Mouse (Mus musculus): ENCODE data around the gene Ttn.
A peak's percentile ranks its signal among the peaks of the same experiment; 100 is the strongest.
"Not testable (repeated sequence)": the region's sequence is repeated elsewhere in the genome, so short reads cannot be mapped to it uniquely, and the experiment has no call there.

The Ttn gene

DNA sequence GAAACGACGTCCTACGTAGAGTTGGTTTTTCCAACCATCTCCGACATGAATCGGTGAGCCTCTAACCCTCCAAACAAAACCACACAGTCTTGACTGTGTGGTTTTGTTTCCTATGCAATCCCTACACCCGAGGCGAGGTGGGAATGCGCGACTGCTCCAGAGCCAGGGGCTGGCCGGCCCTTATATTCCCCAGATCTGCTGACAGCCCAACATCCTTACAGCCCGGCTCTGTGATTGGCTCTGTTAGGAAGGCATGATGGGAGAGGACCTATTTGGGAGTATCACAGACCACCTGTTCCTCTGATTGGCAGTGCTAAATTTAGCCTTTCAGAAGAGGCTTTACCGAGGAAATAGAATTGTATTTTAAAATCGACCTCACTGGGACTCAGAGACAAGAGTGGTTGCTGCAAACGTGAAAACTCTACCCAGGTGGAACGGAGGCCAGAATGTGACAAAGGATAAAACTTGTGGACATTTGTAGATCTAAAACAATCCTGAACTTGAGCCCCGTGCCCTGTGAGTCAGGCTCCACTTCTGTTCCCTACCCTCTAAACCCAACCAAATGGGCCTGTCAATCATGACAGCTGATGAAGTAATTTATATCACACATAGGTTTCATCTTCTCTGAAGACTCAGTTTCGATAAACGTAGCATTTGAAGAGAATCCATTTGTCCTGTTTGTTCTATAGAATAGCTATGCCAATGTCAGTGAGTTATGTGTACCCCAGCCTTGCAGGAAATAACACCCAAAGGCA, at the start of gene Ttn:
Ttn (minus strand) TSS at position 157 of the 755 bp plus-strand sequence.
- no peak for DNase-seq

DNA sequence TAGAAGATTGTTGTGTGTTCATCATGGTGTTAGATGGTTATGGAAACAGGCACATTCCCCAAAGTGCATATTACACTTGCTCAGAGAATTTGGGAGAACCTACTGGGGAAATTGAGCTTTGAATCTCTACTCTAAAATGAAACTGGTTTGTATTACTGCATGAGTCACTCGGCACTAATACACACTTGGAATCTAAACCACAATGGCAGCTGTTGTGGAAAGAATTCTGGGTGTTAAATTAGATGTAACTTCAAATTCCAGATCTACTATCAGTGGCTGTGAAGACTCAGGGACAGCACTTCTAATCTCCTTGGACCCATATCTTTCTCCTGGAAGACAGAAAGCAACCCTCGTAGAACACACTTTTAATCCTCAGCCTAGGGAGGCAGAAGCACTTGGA, 38.3 kb upstream of the Ttn start:
- no peak for DNase-seq

DNA sequence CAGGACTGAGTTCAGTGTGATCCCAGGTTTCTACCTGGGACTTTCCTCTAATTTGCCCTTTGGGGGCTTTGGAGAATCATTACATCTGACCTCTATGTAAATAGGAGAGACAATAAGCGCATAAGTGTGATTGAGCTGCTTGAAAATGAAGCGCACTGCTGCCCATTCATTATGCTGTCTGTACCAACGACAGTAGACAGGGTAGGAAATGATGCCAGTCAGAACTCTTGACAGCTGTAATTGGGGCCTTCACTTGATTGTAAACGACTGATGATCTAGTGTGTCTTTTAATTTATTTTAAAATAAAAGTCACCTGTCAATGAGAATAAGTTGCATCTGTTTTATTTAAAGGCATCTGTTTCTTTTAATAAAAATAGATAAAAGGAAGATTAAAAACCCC, 35.4 kb upstream of the Ttn start:
- DNase-seq = no peak

DNA sequence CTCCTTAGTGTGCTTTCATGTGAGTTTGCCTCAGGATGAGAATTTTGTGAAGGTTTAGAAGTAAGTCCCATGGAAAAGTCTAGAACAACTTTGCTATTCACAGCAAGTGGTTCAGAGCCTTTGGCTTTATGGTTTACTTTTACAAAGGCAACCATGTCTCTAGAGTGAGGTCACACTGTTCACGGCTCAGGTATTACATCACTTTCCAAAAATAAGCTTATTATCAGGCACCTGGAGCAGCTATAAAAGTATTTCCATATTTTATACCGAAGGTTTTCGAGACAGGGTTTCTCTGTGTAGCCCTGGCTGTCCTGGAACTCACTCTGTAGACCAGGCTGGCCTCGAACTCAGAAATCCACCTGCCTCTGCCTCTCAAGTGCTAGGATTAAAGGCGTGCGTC, 31.1 kb upstream of the Ttn start:
- not testable (repeated sequence) for DNase-seq

GRCm38 (mm10) chr2:77011981-77012380, 29.6 kb upstream of the Ttn start:
- DNase-seq = no peak

DNA sequence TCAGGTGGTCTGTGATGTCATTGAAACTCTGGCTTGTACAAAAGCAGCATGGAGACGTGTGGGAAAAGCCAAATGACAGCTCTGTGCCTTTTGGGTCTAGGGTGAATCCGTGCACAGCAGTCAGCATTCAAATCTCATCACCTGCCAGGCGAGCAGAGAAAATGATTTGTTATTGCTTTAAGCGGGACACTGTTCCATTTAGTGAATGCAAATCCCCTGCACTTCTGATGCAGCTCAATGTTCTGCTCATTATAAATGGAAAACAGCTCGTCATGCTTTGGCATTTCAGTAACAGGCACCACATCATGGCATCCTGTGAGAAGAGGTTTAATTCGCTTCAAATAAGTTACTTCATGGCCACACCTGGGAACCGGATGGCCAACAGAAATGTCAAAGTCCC, 24.7 kb upstream of the Ttn start:
- DNase-seq = no peak

- no peak for DNase-seq
Observed at GRCm38 (mm10) chr2:77003148-77003547, 20.8 kb upstream of the Ttn start.

DNA sequence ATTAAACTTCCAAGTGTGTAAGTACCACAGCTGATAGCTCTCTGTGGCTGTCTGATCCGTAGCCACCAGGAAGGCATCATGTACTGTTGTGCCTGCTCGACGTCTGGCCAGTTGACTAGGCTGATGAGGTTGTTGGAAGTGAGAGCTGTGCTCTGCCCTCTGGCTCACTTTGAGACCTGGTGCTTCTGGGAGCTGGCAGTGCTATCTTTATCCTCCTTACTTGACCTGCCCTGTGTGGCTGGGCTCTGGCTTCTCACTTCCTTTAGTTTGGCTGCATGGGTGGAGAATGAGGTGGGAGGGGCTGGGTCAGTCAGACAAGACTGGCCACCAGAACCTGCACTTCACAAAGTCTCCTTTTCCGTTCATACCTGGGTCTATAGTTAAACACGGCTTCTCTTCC, 16.0 kb upstream of the Ttn start:
- DNase-seq = no peak

GRCm38 (mm10) chr2:76992493-76993201, 10.3 kb upstream of the Ttn start:
- no peak for DNase-seq

DNA sequence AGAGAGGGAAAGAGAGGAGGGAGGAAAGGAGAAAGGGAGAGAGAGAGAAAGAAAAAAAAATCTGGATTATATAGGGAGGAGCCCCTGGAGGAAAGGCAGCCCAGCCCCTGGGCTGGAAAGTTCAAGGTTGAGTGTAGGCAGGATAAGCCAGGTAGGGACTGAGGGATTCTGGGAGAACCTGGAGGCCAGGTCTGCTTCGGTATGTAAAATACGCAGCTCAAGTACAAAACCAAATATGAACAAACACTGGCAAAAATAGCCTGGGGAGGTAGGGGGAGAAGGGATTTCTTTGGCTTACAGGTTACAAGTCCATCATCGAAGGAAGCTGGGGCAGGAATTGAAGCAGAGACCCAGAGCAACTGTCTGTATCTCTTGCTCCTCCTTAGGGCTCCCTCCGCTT, 5.0 kb upstream of the Ttn start:
- DNase-seq = no peak

DNA sequence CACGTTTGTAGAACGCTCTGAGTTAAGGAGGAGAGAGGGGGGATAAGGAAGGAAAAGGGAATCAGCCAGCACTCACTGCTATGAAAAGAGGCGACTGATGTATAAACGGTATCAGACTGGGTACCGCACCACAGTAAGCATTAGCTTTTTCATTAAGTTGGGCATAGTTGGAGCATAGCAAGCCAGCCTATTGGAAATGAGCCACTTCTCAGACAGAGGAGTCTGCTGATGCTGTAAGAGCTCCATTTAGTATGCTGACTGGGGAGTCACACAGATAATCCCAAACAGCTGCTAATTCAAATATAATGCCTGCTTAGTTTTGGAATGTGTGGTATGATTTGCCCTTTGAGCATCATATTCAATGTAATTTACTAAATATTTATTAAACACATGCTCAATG, 2.0 kb upstream of the Ttn start:
- no peak for DNase-seq

DNA sequence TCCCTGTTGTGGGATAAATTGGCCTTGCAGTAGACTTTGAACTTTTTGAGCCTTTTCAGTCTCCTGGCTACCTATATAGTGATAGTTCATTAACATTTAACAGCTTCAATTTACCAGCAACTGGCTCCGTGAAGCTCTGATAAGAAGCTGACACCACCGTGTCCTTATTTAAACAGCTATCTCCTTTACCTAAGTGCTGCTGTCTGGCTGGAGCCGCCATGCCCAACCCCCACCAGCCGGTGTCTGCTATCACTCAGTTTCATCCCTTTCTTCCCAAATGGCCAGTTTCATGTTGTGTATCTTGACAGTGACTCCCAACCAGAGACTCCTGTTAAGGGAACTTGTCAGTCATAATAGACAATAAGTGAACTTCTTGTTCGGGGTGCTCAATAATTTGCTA, 1.3 kb upstream of the Ttn start:
- DNase-seq = no peak

- DNase-seq = no peak
Observed at GRCm38 (mm10) chr2:76981717-76982116, 630 bp downstream of the Ttn start.

- peak; percentile 50 to 73 for DNase-seq
Observed at GRCm38 (mm10) chr2:76980146-76980545, 2.2 kb downstream of the Ttn start.

DNA sequence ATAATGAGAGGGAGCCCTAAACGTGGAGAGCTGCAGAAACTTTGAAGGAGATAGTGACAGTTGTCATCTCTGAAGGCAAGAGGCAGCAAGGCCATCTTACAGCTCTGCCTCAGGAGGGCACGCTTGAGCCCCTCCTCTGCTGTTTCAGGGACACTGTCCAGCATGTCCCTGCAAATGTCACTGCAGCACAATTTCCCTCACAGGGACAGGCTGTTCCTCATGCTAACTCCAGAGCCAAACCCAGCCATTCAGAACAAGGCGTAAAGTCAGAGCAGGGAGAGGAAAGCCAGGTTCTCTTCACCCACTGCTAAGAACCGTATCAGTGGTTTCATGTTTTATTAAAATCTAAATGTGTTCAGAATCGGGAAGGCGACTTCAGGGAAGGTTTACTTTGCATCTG, 4.7 kb downstream of the Ttn start:
- no peak for DNase-seq

DNA sequence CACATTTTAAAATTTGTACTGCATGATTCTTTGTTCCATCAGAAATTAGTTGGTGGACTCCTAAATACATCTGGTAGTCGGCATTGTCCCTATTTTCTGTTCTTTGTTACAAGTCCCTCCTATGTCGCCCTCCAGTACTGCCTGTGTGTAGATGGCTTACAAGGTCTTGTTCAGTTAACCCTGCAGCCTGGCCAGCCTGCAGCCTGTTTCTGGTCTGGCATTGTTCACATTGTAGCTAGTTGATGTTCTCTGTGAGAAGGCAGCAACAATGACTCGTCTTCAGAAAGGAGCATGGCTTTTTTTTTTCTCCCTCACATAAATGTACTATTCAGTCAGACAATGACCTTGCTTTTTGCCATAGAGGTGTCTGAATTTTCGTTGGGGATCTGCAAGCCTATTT, 10.3 kb downstream of the Ttn start:
- DNase-seq = no peak

DNA sequence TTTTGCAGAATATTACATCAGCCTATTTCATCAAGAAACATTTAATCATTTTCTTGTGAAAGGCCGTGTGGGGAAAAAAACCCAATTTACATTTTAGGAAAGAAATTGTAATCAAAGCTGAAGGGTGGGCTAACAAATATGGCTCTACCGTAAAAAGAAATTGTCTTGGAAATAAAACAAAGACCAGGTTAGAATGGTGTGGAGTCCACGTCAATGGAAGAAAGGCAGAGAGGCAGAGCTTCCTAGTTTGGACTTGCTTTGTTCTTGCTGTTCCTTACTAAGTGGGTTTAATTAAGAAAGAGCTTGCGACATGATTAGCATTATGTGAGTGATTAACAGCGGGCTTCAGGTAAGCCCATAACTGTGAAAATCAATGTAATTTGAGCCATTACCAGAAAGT, 11.3 kb downstream of the Ttn start:
- peak in 1 of 2 experiments; percentile 26 for DNase-seq

DNA sequence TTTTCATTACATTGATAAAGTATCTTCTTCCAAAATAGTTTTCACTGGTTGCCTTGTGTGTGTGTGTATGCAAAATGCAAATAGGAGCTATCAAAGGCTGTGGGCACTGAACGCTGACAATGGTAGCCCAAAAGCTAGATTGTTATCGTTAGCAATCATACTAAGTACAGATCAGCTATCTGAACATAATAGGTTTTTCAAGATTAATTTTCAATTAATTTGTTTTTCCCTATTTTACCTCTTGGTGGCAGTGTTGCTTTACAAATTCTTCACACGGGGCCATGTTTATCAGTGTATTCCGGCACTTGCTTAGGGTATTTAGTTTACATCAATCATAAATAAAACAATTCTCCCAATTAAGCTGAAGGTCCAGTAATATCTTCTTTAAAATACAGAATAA, 11.7 kb downstream of the Ttn start:
- peak in 1 of 2 experiments; percentile 61 for DNase-seq

GRCm38 (mm10) chr2:76970204-76970603, 12.1 kb downstream of the Ttn start:
- DNase-seq = no peak

- DNase-seq = no peak
Observed at GRCm38 (mm10) chr2:76969637-76970036, 12.7 kb downstream of the Ttn start.

- DNase-seq = peak; percentile 93 to 96
Observed at GRCm38 (mm10) chr2:76968919-76969318, 13.4 kb downstream of the Ttn start.

GRCm38 (mm10) chr2:76966582-76966981, 15.8 kb downstream of the Ttn start:
- DNase-seq = no peak

- no peak for DNase-seq
Observed at GRCm38 (mm10) chr2:76966013-76966412, 16.3 kb downstream of the Ttn start.

DNA sequence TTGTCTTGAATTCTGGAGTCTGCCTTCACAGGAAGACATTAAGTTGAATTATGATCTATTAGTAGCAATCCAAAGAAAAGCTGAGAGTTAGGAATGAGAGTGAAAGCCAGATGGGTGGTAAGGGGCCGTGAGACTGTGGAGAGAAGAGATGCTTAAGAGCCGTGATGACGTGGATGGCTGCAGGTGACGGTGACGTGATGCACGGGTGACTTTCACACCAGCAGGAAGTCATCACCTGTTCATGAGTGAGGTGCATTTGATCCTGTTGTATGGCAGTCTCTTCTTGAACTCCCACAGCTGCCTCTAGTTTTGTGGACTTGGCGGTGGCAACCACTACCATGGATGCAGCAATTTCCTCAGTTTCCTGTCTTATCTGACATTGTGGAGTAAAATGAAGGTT, 16.8 kb downstream of the Ttn start:
- DNase-seq = no peak

- no peak for DNase-seq
Observed at GRCm38 (mm10) chr2:76962045-76962432, 20.3 kb downstream of the Ttn start.

Data from cerebellum, postnatal 10 days (tissue).